Mouse (Mus musculus) megakaryocyte, embryonic 14.5 days (primary cell): ENCODE measurements at regions not wholly inside any gene's neighbourhood (a gene's known extent, or its start where the extent isn't known, plus 50 kb on each side); places are given as distances from the start of the nearest gene placed in this dataset.

Experiments used
- FLI1 ChIP-seq: IDR thresholded peaks from 2 replicates; pipeline ENCODE4 v1.6.1; 2012; ENCODE audit warnings: low read length, inconsistent platforms, mixed read lengths
- GATA1 ChIP-seq: IDR thresholded peaks from 3 replicates; pipeline ENCODE4 v1.6.1; 2012; ENCODE audit warnings: mixed read lengths, low read length, inconsistent platforms, borderline replicate concordance

DNA sequence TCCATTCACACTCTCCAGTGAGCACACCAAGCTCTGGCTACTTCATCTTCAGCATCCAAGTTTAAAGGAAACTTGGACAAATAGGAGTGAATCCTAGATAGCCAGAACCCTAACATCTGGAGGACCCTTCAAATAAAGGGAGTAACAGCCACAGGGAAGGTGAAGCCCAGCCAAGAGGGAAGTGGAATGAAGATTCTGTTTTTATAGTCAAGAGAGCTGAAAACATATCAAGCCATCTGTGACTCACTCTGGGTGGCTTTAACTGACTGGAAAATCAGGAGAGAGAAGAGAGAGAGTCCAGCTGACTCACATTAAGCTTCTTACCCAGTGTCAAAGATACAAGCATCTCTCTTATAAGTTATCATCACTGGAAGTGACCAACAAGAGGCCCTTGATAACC, 169.6 kb upstream of the Trib2 start:
- TF ChIP-seq FLI1 (no peak), GATA1 (no peak)
